Mouse (Mus musculus): ENCODE results near the gene Slc28a3. TPM values are rescaled to one million over a fixed set of nuclear protein-coding genes. Genes with fewer than 3 reads are reported as not detected.
A peak's percentile ranks its signal among the peaks of the same experiment; 100 is the strongest.

The Slc28a3 gene
- total RNA-seq, 2 experiments from 2014 or later: 0.17 TPM; not detected in 1

DNA sequence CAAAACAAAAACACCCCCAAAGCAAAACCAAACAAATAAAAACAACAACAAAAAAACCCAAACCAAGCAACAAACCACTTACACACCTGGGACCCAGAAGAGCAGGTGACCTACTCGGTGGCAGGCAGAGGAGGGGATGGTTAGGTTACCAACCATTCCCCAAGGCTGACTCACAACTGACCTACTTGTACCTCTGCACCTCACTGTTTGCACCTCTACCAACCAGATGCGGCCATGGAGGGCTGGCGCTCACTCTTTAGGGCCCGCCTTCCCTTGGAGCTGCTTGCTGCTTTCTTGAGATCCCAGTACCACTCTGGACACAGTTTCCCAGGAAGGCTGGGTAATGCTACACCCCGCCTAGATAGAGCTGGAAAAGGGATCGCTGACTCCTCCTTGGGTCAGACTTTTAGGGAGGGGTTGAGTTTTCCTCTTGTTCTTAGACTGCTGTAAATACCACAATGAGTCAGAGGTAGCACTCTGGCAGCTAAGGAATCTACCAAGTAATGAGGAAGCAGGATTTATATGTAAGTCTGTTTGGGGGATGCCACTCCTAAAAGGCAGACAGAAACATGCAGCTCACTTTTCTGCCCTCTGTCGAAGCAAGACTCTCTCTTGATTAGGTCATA, 76.3 kb downstream of the Slc28a3 start:
- ATAC-seq (replicated peaks; ENCODE audit: low FRiP score, poor library complexity, severe bottlenecking): no peak

DNA sequence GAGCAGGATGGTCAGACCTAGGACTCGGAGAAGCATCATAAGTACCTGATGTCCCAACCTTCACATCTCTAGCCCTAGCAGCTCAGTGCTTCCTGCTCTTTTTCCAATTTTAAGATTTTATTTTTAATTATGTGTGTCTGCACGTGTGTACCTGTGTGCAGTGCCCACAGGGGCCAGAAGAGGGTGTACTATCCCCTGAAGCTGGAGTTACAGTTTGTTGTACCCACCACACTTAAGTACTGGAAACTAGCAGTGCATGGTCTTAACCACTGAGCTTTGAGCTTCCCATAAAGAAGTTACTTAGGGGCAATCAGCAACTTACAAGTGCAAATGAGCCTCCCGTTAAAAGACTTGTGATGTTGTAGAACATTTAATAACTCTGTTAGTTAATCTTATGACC, 86.1 kb downstream of the Slc28a3 start:
- ATAC-seq (replicated peaks; ENCODE audit: low FRiP score, poor library complexity, severe bottlenecking): no peak

GRCm38 (mm10) chr13:58523761-58524117, 86.9 kb downstream of the Slc28a3 start:
- no peak for ATAC-seq (replicated peaks; ENCODE audit: low FRiP score, poor library complexity, severe bottlenecking)

DNA sequence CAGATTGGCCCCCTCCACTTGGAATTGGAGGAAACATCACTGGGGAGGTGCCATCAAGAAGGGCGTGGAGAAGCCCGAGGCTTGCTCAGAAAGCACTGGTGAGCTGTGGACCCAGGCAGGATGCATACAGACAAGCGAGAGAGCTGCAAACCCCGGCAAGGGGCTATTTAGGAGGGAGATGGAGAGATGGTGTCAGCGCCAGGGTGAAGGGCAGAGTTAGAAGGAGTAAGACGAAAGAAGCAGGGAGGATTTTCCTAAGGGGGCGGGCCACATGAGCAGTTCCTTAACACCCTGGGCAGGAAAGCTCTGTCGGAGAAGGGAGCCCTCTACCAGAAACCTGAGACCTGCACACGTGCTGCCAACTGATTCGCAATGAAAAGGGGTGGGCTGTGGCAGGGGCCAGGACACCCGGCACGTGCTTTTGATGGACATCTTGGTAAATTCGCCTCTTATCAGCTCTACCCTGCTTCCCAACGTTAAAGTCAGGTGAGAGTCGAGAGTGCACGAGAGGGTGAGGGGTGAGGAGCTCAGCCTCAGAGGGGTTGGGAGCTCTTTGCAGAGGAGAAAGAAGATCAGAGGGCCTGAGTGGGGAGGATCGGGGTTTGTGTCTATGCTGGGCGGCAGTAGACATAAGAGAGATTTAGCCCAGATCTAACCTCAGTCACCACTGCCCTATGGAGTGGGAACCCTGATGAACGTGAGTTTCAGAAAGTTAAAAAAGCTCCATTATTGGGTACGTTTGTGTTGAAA, 87.5 kb downstream of the Slc28a3 start:
- ATAC-seq (replicated peaks; ENCODE audit: low FRiP score, poor library complexity, severe bottlenecking): peak; percentile 53

GRCm38 (mm10) chr13:58521331-58522030, 89.2 kb downstream of the Slc28a3 start:
- 0 out of 2 replicates have a peak, but pooled peaks have one; percentile 16 for ATAC-seq (replicated peaks; ENCODE audit: low FRiP score, poor library complexity, severe bottlenecking)

GRCm38 (mm10) chr13:58520580-58521330, 89.9 kb downstream of the Slc28a3 start:
- no peak for ATAC-seq (replicated peaks; ENCODE audit: low FRiP score, poor library complexity, severe bottlenecking)

DNA sequence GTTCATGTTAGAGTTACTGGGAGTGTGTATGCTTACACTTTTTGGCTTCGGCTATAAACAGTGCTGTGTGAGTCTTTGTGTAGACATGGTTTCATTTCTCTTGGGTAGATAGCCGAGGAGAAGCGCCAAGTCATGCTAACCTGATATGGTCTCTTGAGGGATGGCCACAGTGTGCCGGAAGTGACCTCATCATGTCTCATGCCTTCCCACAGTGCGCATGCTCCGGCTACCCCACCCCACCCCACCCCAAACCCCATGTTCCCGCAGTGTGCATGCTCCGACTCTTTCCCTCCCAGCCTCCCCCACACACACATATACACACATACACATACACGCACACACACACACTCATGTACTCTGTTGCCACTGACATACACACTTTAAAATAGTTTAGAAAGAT, 90.6 kb downstream of the Slc28a3 start:
- ATAC-seq (replicated peaks; ENCODE audit: low FRiP score, poor library complexity, severe bottlenecking): peak; percentile 79

GRCm38 (mm10) chr13:58516277-58516676, 94.4 kb downstream of the Slc28a3 start:
- no peak for ATAC-seq (replicated peaks; ENCODE audit: low FRiP score, poor library complexity, severe bottlenecking)

- no peak for ATAC-seq (replicated peaks; ENCODE audit: low FRiP score, poor library complexity, severe bottlenecking)
These were observed 95.0 kb downstream of the Slc28a3 start for GRCm38 (mm10) chr13:58515635-58516034.

GRCm38 (mm10) chr13:58514147-58514727, 96.4 kb downstream of the Slc28a3 start:
- ATAC-seq (replicated peaks; ENCODE audit: low FRiP score, poor library complexity, severe bottlenecking): no peak

DNA sequence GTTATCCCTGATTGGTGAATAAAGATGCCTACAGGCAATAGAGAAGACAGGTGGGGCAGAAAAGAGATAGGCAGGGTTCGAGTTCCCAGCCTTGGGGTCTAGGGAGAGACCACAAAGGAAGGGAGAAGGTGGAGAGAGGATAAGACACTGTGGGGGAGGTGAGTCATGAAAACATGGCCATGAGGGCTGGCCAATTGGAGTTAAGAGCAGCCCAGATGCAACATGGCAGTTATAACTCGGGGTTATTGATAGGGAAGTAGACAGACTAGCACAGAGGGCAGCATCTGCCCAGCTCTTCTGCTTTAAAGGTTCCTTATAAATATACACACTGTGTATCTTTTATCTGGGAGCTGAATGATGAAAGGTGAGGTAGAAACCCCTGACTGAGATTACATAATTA, 98.8 kb downstream of the Slc28a3 start:
- no peak for ATAC-seq (replicated peaks; ENCODE audit: low FRiP score, poor library complexity, severe bottlenecking)

GRCm38 (mm10) chr13:58511248-58511647, 99.4 kb downstream of the Slc28a3 start:
- no peak for ATAC-seq (replicated peaks; ENCODE audit: low FRiP score, poor library complexity, severe bottlenecking)

- ATAC-seq (replicated peaks; ENCODE audit: low FRiP score, poor library complexity, severe bottlenecking): no peak
These were observed 101.4 kb downstream of the Slc28a3 start for GRCm38 (mm10) chr13:58509241-58509640.

- no peak for ATAC-seq (replicated peaks; ENCODE audit: low FRiP score, poor library complexity, severe bottlenecking)
These were observed 107.1 kb downstream of the Slc28a3 start for GRCm38 (mm10) chr13:58503610-58504009.

- no peak for ATAC-seq (replicated peaks; ENCODE audit: low FRiP score, poor library complexity, severe bottlenecking)
These were observed 112.9 kb downstream of the Slc28a3 start for GRCm38 (mm10) chr13:58497809-58498208.

Other genes starting within 250 kb of the Slc28a3 start
- 4.8 and 6.7 TPM in 2 replicates for gene 2210016F16Rik, start 225.7 kb downstream of the Slc28a3 start, total RNA-seq (2015; ENCODE audit: low replicate concordance)
- 2.2 and 3.1 TPM in 2 replicates for gene 2210016F16Rik, start 225.7 kb downstream of the Slc28a3 start, total RNA-seq (2017; ENCODE audit: low replicate concordance)
- gene Rmi1, start 208.6 kb downstream of the Slc28a3 start, total RNA-seq (2015; ENCODE audit: low replicate concordance): 12.7 and 15.8 TPM in 2 replicates
- gene Rmi1, start 208.6 kb downstream of the Slc28a3 start, total RNA-seq (2017; ENCODE audit: low replicate concordance): 10.2 and 10.5 TPM in 2 replicates
- 213 and 264 TPM in 2 replicates for gene Hnrnpk, start 207.5 kb downstream of the Slc28a3 start, total RNA-seq (2015; ENCODE audit: low replicate concordance)
- gene Hnrnpk, start 207.5 kb downstream of the Slc28a3 start, total RNA-seq (2017; ENCODE audit: low replicate concordance): 500 and 598 TPM in 2 replicates
- gene Ntrk2, start 195.7 kb upstream of the Slc28a3 start, total RNA-seq (2015; ENCODE audit: low replicate concordance): 0.38 TPM in 1 of 2 replicates, not detected in the other
- gene Ntrk2, start 195.7 kb upstream of the Slc28a3 start, total RNA-seq (2017; ENCODE audit: low replicate concordance): not detected in 2 replicates

All from erythroblast, adult 5-6 weeks (primary cell).